Mouse (Mus musculus): Measurements from ENCODE around the gene Thap7. TPM values are rescaled to one million over a fixed set of nuclear protein-coding genes. Genes with fewer than 3 reads are reported as not detected.

Gene Thap7
- polyA plus RNA-seq, 1 experiment from 2014 or later: 58.3 TPM

Other genes with a start within 250 kb of the Thap7 start
- 0.36 and 0.48 TPM in 2 replicates for gene Serpind1, start 199.8 kb downstream of the Thap7 start, polyA plus RNA-seq (2015; fragmentation: Nextera tagmentation; extraction: Ambion mirVana)
- gene Snap29, start 125.2 kb downstream of the Thap7 start, polyA plus RNA-seq (2015; fragmentation: Nextera tagmentation; extraction: Ambion mirVana): 18.2 and 20.8 TPM in 2 replicates
- gene Pi4ka, start 124.8 kb downstream of the Thap7 start, polyA plus RNA-seq (2015; fragmentation: Nextera tagmentation; extraction: Ambion mirVana): 44.1 and 50.0 TPM in 2 replicates
- 102 and 108 TPM in 2 replicates for gene Crkl, start 79.1 kb downstream of the Thap7 start, polyA plus RNA-seq (2015; fragmentation: Nextera tagmentation; extraction: Ambion mirVana)
- gene Aifm3, start 41.5 kb downstream of the Thap7 start, polyA plus RNA-seq (2015; fragmentation: Nextera tagmentation; extraction: Ambion mirVana): 8.6 and 10.4 TPM in 2 replicates
- gene Lztr1, start 22.4 kb downstream of the Thap7 start, polyA plus RNA-seq (2015; fragmentation: Nextera tagmentation; extraction: Ambion mirVana): 102 and 110 TPM in 2 replicates
- gene Lrrc74b, start 30.1 kb upstream of the Thap7 start, polyA plus RNA-seq (2015; fragmentation: Nextera tagmentation; extraction: Ambion mirVana): 0.32 and 0.77 TPM in 2 replicates
- 0.84 and 0.97 TPM in 2 replicates for gene P2rx6, start 30.7 kb upstream of the Thap7 start, polyA plus RNA-seq (2015; fragmentation: Nextera tagmentation; extraction: Ambion mirVana)
- 11.1 and 13.8 TPM in 2 replicates for gene Slc7a4, start 52.1 kb upstream of the Thap7 start, polyA plus RNA-seq (2015; fragmentation: Nextera tagmentation; extraction: Ambion mirVana)
- 32.7 and 34.3 TPM in 2 replicates for gene Smpd4, start 88.2 kb upstream of the Thap7 start, polyA plus RNA-seq (2015; fragmentation: Nextera tagmentation; extraction: Ambion mirVana)
- gene Ccdc74a, start 115.3 kb upstream of the Thap7 start, polyA plus RNA-seq (2015; fragmentation: Nextera tagmentation; extraction: Ambion mirVana): 4.1 and 4.4 TPM in 2 replicates
- gene Med15, start 201.8 kb upstream of the Thap7 start, polyA plus RNA-seq (2015; fragmentation: Nextera tagmentation; extraction: Ambion mirVana): 42.0 and 45.2 TPM in 2 replicates
- gene Klhl22, start 228.5 kb upstream of the Thap7 start, polyA plus RNA-seq (2015; fragmentation: Nextera tagmentation; extraction: Ambion mirVana): 53.4 and 55.6 TPM in 2 replicates

Data from forebrain, embryonic 13.5 days (tissue).